Mouse (Mus musculus): Measurements from ENCODE around the gene Sp7. TPM values are rescaled to one million over a fixed set of nuclear protein-coding genes. Genes with fewer than 3 reads are reported as not detected.
A peak's percentile ranks its signal among the peaks of the same experiment; 100 is the strongest.

Sp7 gene
- total RNA-seq, 2 experiments from 2014 or later = 0.27 to 0.61 TPM

GRCm38 (mm10) chr15:102383671-102384070 is 16.7 kb upstream of the Sp7 start:
- Histone ChIP-seq H3K4me3 (no peak overlapping the region), H3K27ac (no peak overlapping the region)
- TF ChIP-seq CTCF (IDR thresholded peaks at IDR 0.05) = no peak
- intact Hi-C loops (cut with DNase I) = no loop called here
- DNase-seq (ENCODE audit: extremely low spot score in 1 of 2, low spot score in 2 of 2) = no peak

DNA sequence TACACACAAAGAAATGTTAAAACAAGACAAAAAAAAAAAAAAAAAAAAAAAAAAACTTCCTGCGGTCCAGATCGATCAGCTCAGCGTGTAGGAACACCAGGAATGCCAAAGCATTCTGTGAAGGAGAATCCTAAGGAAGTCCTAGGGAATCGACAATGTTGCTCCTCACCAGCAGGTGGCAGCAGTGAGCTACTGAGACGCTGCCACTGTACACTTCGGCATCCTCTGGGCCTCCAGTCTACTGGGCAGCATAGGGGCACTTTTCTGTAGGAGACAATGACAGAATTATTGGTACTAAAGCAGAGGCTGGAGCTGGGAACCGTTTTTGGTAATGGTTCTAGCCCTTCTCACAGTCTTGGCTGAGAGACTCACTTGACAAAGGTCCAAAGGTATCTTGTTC is 14.6 kb upstream of the Sp7 start:
- intact Hi-C loops (cut with DNase I) = loop anchor here (1.0 kb wide), 2 partner anchors 40 to 61 kb away; no protein-coding TSS in a partner anchor

DNA sequence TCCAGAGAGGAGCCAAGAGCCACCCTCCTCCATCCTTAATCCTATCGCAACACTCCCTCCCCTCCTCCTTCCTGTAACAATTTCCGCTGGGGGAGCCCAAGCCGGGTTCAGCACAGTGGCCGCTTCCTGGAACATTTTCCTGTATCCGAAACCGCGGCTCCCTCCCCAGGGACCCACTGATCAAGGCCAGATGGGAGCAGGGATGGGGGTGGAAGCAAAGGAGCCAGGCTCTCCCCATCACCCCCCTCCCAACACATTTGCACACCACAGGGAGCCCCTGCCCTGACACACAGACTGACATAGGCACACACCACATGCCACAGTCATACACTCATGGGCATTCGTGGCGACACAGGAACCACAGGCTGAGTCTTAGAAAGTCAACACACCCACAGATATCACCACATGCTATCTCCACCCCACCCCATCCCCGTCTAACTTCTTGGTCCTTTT is 10.9 kb upstream of the Sp7 start:
- no peak for DNase-seq (ENCODE audit: extremely low spot score in 1 of 2, low spot score in 2 of 2)
- Histone ChIP-seq H3K4me3 (no peak overlapping the region), H3K27ac (peak overlapping the region; percentile 72; the same call in 1 of the 2 replicates)
- TF ChIP-seq CTCF (IDR thresholded peaks at IDR 0.05) = no peak
- intact Hi-C loops (cut with DNase I) = loop anchor here (1.0 to 5.0 kb wide), 2 partner anchors 23 to 36 kb away; no protein-coding TSS in a partner anchor

More for the DNA sequence above, 14.6 kb upstream of the Sp7 start:
- H3K4me3 ChIP-seq = no peak overlapping the region
- peak; percentile 78 to 86 for DNase-seq (ENCODE audit: extremely low spot score in 1 of 2, low spot score in 2 of 2)
- no peak overlapping the region for H3K27ac ChIP-seq
- TF ChIP-seq CTCF (IDR thresholded peaks at IDR 0.05) = peak; percentile 89

- H3K4me3 ChIP-seq = peak overlapping the region; percentile 65
- H3K27ac ChIP-seq = peak overlapping the region; percentile 72
- peak; percentile 72 to 74 for DNase-seq (ENCODE audit: extremely low spot score in 1 of 2, low spot score in 2 of 2)
- peak; percentile 84 for TF ChIP-seq CTCF (IDR thresholded peaks at IDR 0.05)
- intact Hi-C loops (cut with DNase I) = loop anchor here (1.0 to 5.0 kb wide), 2 partner anchors 22 to 35 kb away; no protein-coding TSS in a partner anchor
Observed at GRCm38 (mm10) chr15:102377163-102377543, 10.2 kb upstream of the Sp7 start.

DNA sequence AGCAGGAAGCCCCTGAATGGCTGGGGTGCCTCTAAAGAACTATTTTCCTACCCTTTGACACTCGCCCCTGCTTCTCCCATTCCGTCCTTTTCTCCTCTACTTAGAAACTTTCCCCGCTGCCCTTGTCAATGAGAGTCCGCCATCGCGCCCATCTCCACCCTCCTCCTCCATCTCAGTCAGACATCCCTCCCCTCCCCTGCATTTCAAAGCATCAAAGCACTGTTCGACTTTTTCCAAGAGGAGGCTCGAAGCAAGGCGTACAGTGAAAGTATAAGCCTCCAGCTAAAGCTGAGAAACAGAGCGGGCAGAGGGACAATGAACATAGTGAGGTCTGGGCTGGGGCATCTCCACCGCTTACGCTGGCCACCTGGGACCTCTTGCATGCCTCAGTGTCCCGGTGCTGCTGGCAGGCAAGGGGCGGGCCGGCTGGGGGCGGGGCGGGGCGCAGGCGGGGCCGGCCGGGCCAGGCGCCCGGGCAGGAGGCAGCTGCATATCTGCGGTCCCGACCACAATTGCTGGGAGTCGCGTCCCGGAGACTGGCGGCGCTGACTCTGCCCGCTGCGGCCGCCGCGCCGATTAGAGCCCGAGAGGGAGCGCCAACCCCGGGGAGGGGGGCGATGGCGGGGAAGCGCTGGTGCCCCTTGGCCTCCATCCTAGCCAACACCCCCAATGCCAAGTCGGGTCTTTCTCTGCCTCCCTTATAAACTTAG is 9.6 kb upstream of the Sp7 start:
- peak; percentile 27 to 40 for DNase-seq (ENCODE audit: extremely low spot score in 1 of 2, low spot score in 2 of 2)
- Histone ChIP-seq H3K27ac (peak overlapping the region; percentile 72), H3K4me3 (peak overlapping the region; percentile 65)
- intact Hi-C loops (cut with DNase I) = loop anchor here (1.0 to 5.0 kb wide), 2 partner anchors 21 to 34 kb away; no protein-coding TSS in a partner anchor
- no peak for TF ChIP-seq CTCF (IDR thresholded peaks at IDR 0.05)

GRCm38 (mm10) chr15:102370727-102371126 is 3.7 kb upstream of the Sp7 start:
- no peak for TF ChIP-seq CTCF (IDR thresholded peaks at IDR 0.05)
- no peak overlapping the region for H3K4me3 ChIP-seq

GRCm38 (mm10) chr15:102369972-102370371 is 3.0 kb upstream of the Sp7 start:
- intact Hi-C loops (cut with DNase I) = no loop called here
- no peak for DNase-seq (ENCODE audit: extremely low spot score in 1 of 2, low spot score in 2 of 2)
- Histone ChIP-seq H3K4me3 (no peak overlapping the region), H3K27ac (no peak overlapping the region)
- no peak for TF ChIP-seq CTCF (IDR thresholded peaks at IDR 0.05)

More at GRCm38 (mm10) chr15:102370727-102371126, 3.7 kb upstream of the Sp7 start:
- no peak for DNase-seq (ENCODE audit: extremely low spot score in 1 of 2, low spot score in 2 of 2)
- intact Hi-C loops (cut with DNase I) = no loop called here
- H3K27ac ChIP-seq = no peak overlapping the region

DNA sequence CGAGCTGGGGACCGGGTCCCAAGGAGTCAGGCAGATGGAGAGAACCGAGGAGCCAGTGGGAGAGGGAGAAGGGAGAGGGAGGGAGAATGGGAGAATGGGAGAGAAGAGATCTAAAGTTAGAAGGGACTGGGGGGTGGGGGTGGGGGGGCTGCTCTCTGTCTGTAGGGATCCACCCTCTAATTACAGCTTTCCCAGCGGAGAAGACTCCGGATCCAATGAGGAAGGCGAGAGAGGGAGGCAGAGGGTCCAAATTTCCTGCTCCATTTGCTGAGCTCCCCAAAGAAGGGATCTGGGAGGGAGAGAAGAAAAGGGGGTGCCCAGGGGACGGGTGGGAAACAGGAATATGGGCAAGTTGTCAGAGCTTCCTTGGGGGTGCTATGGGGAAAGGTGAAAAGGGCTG is 744 bp downstream of the Sp7 start:
- no peak for DNase-seq (ENCODE audit: extremely low spot score in 1 of 2, low spot score in 2 of 2)
- TF ChIP-seq CTCF (IDR thresholded peaks at IDR 0.05) = no peak
- H3K27ac ChIP-seq = no peak overlapping the region
- intact Hi-C loops (cut with DNase I) = no loop called here
- H3K4me3 ChIP-seq = no peak overlapping the region

DNA sequence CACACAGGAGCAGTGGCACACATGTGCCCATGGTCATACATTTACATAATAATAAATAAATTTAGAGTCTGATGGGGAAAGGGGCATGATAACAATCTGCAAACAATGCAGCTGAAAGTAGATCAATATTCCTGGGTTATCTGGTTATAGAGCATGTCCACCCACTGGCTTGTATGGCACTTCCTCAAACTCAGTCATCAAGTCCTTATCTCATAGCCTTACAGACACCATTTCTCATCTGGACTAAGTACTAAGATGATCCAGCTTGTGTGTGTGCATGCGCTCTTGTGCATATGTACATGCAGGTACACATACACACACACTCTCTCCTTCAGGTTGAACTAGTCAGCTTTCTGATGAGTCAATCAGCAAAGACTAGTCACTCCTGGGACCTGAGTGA is 2.3 kb downstream of the Sp7 start:
- DNase-seq (ENCODE audit: extremely low spot score in 1 of 2, low spot score in 2 of 2) = no peak
- no peak overlapping the region for H3K4me3 ChIP-seq
- H3K27ac ChIP-seq = no peak overlapping the region
- no peak for TF ChIP-seq CTCF (IDR thresholded peaks at IDR 0.05)
- intact Hi-C loops (cut with DNase I) = no loop called here

GRCm38 (mm10) chr15:102362648-102363047 is 4.3 kb downstream of the Sp7 start:
- TF ChIP-seq CTCF (IDR thresholded peaks at IDR 0.05) = no peak
- no peak overlapping the region for H3K4me3 ChIP-seq
- H3K27ac ChIP-seq = no peak overlapping the region
- no peak for DNase-seq (ENCODE audit: extremely low spot score in 1 of 2, low spot score in 2 of 2)
- intact Hi-C loops (cut with DNase I) = no loop called here

- DNase-seq (ENCODE audit: extremely low spot score in 1 of 2, low spot score in 2 of 2) = no peak
- no peak overlapping the region for H3K27ac ChIP-seq
- no peak overlapping the region for H3K4me3 ChIP-seq
- intact Hi-C loops (cut with DNase I) = no loop called here
- no peak for TF ChIP-seq CTCF (IDR thresholded peaks at IDR 0.05)
Observed at GRCm38 (mm10) chr15:102358834-102359233, 8.1 kb downstream of the Sp7 start.

DNA sequence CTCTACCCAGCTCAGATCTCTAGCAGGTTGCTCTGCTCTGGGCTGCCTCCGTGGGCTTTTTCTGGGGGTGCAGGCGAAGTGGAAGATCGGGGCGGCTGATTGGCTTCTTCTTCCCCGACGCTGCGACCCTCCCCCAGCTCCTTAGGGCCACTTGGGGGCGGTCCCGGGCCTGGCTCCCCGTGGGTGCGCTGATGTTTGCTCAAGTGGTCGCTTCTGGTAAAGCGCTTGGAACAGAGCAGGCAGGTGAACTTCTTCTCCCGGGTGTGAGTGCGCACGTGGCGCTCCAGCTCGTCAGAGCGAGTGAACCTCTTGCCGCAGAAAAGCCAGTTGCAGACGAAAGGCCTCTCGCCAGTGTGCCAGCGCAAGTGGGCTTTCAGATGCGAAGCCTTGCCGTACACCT is 8.9 kb downstream of the Sp7 start:
- no peak for DNase-seq (ENCODE audit: extremely low spot score in 1 of 2, low spot score in 2 of 2)
- no peak overlapping the region for H3K4me3 ChIP-seq
- intact Hi-C loops (cut with DNase I) = no loop called here
- no peak overlapping the region for H3K27ac ChIP-seq
- no peak for TF ChIP-seq CTCF (IDR thresholded peaks at IDR 0.05)

Measured in left cerebral cortex, adult 2 months (tissue).